Mouse (Mus musculus): ENCODE measurements at regions not wholly inside any gene's neighbourhood (a gene's known extent, or its start where the extent isn't known, plus 50 kb on each side); places are given as distances from the start of the nearest gene placed in this dataset.

DNA sequence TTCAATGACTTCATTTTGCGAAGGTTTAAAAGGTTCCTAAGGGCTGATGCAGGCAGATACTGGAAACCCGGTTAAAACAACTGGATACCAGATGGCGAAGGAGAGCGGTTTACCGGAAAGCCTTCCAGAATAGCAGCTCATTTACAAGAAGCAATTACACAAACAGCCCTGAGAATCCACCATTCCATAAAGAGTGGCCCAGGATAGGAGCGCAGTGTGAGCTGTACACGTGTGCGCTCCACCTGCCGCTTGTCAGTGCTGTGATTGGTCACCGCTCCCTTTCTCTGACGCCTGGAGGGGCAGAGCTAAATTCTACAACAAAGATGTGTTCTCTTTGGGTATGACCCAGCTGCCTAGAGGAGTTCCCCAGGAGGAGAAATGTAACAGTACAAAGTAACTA, 249.5 kb upstream of the Runx1 start:
- Histone ChIP-seq H3K4me3 (ENCODE audit: low read length) (no peak overlapping the region), H3K4me1 (ENCODE audit: control insufficient read depth, insufficient read depth, low read length) (peaks cover 14% of the 10 kb centered on the region), H3K36me3 (ENCODE audit: control insufficient read depth, insufficient read depth) (no peaks in the 10 kb centered on the region), H3K4me2 (ENCODE audit: low read depth, low read length) (no peak overlapping the region), H3K27me3 (ENCODE audit: control insufficient read depth, insufficient read depth, low read length) (no peaks in the 10 kb centered on the region), H3K27ac (ENCODE audit: low read length) (no peak overlapping the region), H3K9me3 (replicated peaks; ENCODE audit: control insufficient read depth, low read length) (peaks cover 4% of the 10 kb centered on the region; the same call in 1 of the 2 replicates), H3K9ac (ENCODE audit: low read length) (no peak overlapping the region)
- ATAC-seq (replicated peaks; ENCODE audit: extremely low read depth, insufficient read depth, low FRiP score): no peak
- WGBS: 88% methylated on average over 11 of the region's 11 CpGs

GRCm38 (mm10) chr16:93072156-93072555, 246.2 kb upstream of the Runx1 start:
- ATAC-seq (replicated peaks; ENCODE audit: extremely low read depth, insufficient read depth, low FRiP score): peak; percentile 64
- Histone ChIP-seq H3K4me3 (ENCODE audit: low read length) (no peak overlapping the region), H3K27me3 (ENCODE audit: control insufficient read depth, insufficient read depth, low read length) (no peaks in the 10 kb centered on the region), H3K9me3 (replicated peaks; ENCODE audit: control insufficient read depth, low read length) (no peaks in the 10 kb centered on the region), H3K4me2 (ENCODE audit: low read depth, low read length) (peak overlapping the region; percentile 39), H3K27ac (ENCODE audit: low read length) (peak overlapping the region; percentile 70), H3K4me1 (ENCODE audit: control insufficient read depth, insufficient read depth, low read length) (peaks cover 14% of the 10 kb centered on the region), H3K9ac (ENCODE audit: low read length) (peak overlapping the region; percentile 18; the same call in 1 of the 2 replicates), H3K36me3 (ENCODE audit: control insufficient read depth, insufficient read depth) (no peaks in the 10 kb centered on the region)
- whole genome bisulfite sequencing: 19% methylated on average over 6 of the region's 6 CpGs

DNA sequence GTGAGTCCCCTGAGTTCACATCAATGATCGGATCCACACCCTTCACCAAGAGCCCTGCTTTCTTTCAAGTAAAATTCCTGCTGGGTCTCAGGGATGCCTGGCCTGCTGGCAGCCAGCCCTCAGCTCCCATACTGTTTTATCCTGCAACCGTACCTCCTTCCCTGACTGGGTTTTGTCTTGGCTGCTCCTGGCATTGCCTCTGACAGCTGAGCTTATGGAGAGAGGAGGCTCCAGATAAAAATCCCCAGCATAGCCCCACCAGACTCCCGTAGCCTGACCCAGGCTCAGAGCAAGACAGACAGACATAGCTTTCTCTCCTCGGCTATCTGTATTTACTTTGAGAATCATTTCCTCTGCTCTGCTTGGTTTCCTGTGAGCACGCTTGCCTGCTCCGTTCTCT, 245.8 kb upstream of the Runx1 start:
- peak; percentile 85 for ATAC-seq (replicated peaks; ENCODE audit: extremely low read depth, insufficient read depth, low FRiP score)

GRCm38 (mm10) chr16:93066821-93067220, 240.9 kb upstream of the Runx1 start:
- WGBS: 92% methylated on average over 2 of the region's 2 CpGs
- no peaks in the 10 kb centered on the region for H3K36me3 ChIP-seq (ENCODE audit: control insufficient read depth, insufficient read depth)
- no peak overlapping the region for H3K4me3 ChIP-seq (ENCODE audit: low read length)
- peaks cover 9% of the 10 kb centered on the region for H3K4me1 ChIP-seq (ENCODE audit: control insufficient read depth, insufficient read depth, low read length)
- H3K27me3 ChIP-seq (ENCODE audit: control insufficient read depth, insufficient read depth, low read length): no peaks in the 10 kb centered on the region
- no peak overlapping the region for H3K4me2 ChIP-seq (ENCODE audit: low read depth, low read length)
- H3K9me3 ChIP-seq (replicated peaks; ENCODE audit: control insufficient read depth, low read length): no peaks in the 10 kb centered on the region
- no peak overlapping the region for H3K27ac ChIP-seq (ENCODE audit: low read length)
- H3K9ac ChIP-seq (ENCODE audit: low read length): no peak overlapping the region
- no peak for ATAC-seq (replicated peaks; ENCODE audit: extremely low read depth, insufficient read depth, low FRiP score)

More for the DNA sequence above, 245.8 kb upstream of the Runx1 start:
- Histone ChIP-seq H3K4me2 (ENCODE audit: low read depth, low read length) (peak overlapping the region; percentile 39), H3K9me3 (replicated peaks; ENCODE audit: control insufficient read depth, low read length) (no peaks in the 10 kb centered on the region), H3K36me3 (ENCODE audit: control insufficient read depth, insufficient read depth) (no peaks in the 10 kb centered on the region), H3K27me3 (ENCODE audit: control insufficient read depth, insufficient read depth, low read length) (no peaks in the 10 kb centered on the region), H3K4me1 (ENCODE audit: control insufficient read depth, insufficient read depth, low read length) (peaks cover 14% of the 10 kb centered on the region), H3K27ac (ENCODE audit: low read length) (peak overlapping the region; percentile 70), H3K4me3 (ENCODE audit: low read length) (no peak overlapping the region), H3K9ac (ENCODE audit: low read length) (no peak overlapping the region)
- 21% methylated on average over 6 of the region's 6 CpGs for WGBS

GRCm38 (mm10) chr16:93061475-93062179, 235.7 kb upstream of the Runx1 start:
- Histone ChIP-seq H3K9ac (ENCODE audit: low read length) (no peak overlapping the region), H3K4me3 (ENCODE audit: low read length) (no peak overlapping the region), H3K9me3 (replicated peaks; ENCODE audit: control insufficient read depth, low read length) (no peaks in the 10 kb centered on the region), H3K27me3 (ENCODE audit: control insufficient read depth, insufficient read depth, low read length) (no peaks in the 10 kb centered on the region), H3K27ac (ENCODE audit: low read length) (no peak overlapping the region), H3K4me2 (ENCODE audit: low read depth, low read length) (no peak overlapping the region), H3K36me3 (ENCODE audit: control insufficient read depth, insufficient read depth) (no peaks in the 10 kb centered on the region), H3K4me1 (ENCODE audit: control insufficient read depth, insufficient read depth, low read length) (no peaks in the 10 kb centered on the region)
- no peak for ATAC-seq (replicated peaks; ENCODE audit: extremely low read depth, insufficient read depth, low FRiP score)
- WGBS: 55% methylated on average over 4 of the region's 4 CpGs

- no peak overlapping the region for H3K4me3 ChIP-seq (ENCODE audit: low read length)
- ATAC-seq (replicated peaks; ENCODE audit: extremely low read depth, insufficient read depth, low FRiP score): no peak
- H3K9me3 ChIP-seq (replicated peaks; ENCODE audit: control insufficient read depth, low read length): no peaks in the 10 kb centered on the region
- H3K27ac ChIP-seq (ENCODE audit: low read length): no peak overlapping the region
- no peaks in the 10 kb centered on the region for H3K4me1 ChIP-seq (ENCODE audit: control insufficient read depth, insufficient read depth, low read length)
- H3K9ac ChIP-seq (ENCODE audit: low read length): no peak overlapping the region
- H3K27me3 ChIP-seq (ENCODE audit: control insufficient read depth, insufficient read depth, low read length): no peaks in the 10 kb centered on the region
- no peaks in the 10 kb centered on the region for H3K36me3 ChIP-seq (ENCODE audit: control insufficient read depth, insufficient read depth)
- no peak overlapping the region for H3K4me2 ChIP-seq (ENCODE audit: low read depth, low read length)
- WGBS: 76% methylated on average over 3 of the region's 3 CpGs
Measured at GRCm38 (mm10) chr16:93056295-93056694, 230.3 kb upstream of the Runx1 start.

DNA sequence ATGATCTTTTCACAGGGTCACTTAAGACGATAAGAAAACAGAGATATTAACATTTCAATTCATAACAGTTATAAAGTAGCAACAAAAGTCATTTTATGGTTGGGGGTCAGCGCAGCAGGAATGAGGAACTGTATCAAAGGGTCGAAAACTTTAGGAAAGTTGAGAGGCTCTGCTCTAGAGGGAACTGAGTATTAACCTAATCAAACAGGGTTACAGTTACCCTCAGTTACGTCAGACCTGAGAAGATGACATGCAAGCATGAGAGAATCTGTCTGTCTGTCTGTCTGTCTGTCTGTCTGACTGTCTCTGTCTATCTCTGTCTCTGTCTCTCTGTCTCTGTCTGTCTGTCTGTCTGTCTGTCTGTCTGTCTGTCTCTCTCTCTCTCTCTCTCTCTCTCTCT, 229.6 kb upstream of the Runx1 start:
- Histone ChIP-seq H3K36me3 (ENCODE audit: control insufficient read depth, insufficient read depth) (no peaks in the 10 kb centered on the region), H3K9me3 (replicated peaks; ENCODE audit: control insufficient read depth, low read length) (no peaks in the 10 kb centered on the region), H3K27me3 (ENCODE audit: control insufficient read depth, insufficient read depth, low read length) (no peaks in the 10 kb centered on the region), H3K4me1 (ENCODE audit: control insufficient read depth, insufficient read depth, low read length) (no peaks in the 10 kb centered on the region), H3K27ac (ENCODE audit: low read length) (no peak overlapping the region), H3K9ac (ENCODE audit: low read length) (no peak overlapping the region), H3K4me3 (ENCODE audit: low read length) (no peak overlapping the region), H3K4me2 (ENCODE audit: low read depth, low read length) (no peak overlapping the region)
- 77% methylated on average over 4 of the region's 4 CpGs for WGBS
- ATAC-seq (replicated peaks; ENCODE audit: extremely low read depth, insufficient read depth, low FRiP score): no peak

DNA sequence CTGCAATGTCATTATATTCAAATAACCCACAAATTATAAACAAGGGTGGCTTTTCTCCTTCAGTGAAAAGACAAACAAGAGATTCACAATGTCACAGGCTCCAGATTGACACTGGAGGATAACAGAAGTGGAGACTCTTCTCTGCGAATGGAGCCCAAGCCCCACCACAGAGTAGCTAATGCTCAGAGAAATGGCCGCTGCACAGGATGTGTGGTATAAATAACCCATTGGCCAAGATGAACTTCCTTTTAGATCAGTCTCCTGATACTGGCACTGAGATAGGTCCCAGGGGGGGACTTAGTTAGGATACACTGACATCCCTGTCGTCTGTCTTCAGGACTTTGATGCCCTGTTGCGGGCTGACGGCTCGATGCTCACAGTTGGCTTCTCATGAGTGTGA, 225.3 kb upstream of the Runx1 start:
- H3K9ac ChIP-seq (ENCODE audit: low read length): no peak overlapping the region
- H3K9me3 ChIP-seq (replicated peaks; ENCODE audit: control insufficient read depth, low read length): no peaks in the 10 kb centered on the region
- H3K4me3 ChIP-seq (ENCODE audit: low read length): no peak overlapping the region
- 68% methylated on average over 6 of the region's 6 CpGs for WGBS
- no peaks in the 10 kb centered on the region for H3K27me3 ChIP-seq (ENCODE audit: control insufficient read depth, insufficient read depth, low read length)
- no peak overlapping the region for H3K27ac ChIP-seq (ENCODE audit: low read length)
- no peak for ATAC-seq (replicated peaks; ENCODE audit: extremely low read depth, insufficient read depth, low FRiP score)
- no peaks in the 10 kb centered on the region for H3K36me3 ChIP-seq (ENCODE audit: control insufficient read depth, insufficient read depth)
- no peaks in the 10 kb centered on the region for H3K4me1 ChIP-seq (ENCODE audit: control insufficient read depth, insufficient read depth, low read length)
- no peak overlapping the region for H3K4me2 ChIP-seq (ENCODE audit: low read depth, low read length)

DNA sequence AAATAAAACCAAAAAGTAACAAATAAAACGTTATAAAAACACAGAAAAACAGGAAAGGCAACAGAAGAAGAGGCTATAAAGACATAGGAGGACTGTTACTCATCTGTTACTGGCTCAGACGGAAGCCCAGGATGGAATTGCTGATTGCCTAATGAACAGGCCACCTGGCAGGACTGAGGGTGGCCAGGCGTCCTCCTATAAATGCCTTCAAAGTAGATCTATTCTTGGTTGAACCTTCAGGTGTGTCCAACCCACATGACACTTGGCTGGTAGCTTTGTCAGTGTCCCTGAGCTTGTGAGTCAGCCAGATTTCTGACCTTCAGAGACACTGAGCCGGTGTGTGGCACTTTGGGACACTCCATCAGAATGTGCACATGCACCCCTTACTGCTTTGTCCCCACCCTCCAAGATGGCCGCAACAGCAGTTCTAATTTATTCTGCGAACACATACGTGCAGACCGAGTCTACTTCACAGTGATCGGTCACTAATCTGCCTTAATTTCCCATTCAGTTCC, 222.5 kb upstream of the Runx1 start:
- H3K4me3 ChIP-seq (ENCODE audit: low read length): no peak overlapping the region
- 85% methylated on average over 9 of the region's 9 CpGs for WGBS
- no peak for ATAC-seq (replicated peaks; ENCODE audit: extremely low read depth, insufficient read depth, low FRiP score)
- no peak overlapping the region for H3K9ac ChIP-seq (ENCODE audit: low read length)
- H3K9me3 ChIP-seq (replicated peaks; ENCODE audit: control insufficient read depth, low read length): no peaks in the 10 kb centered on the region
- no peaks in the 10 kb centered on the region for H3K4me1 ChIP-seq (ENCODE audit: control insufficient read depth, insufficient read depth, low read length)
- no peak overlapping the region for H3K27ac ChIP-seq (ENCODE audit: low read length)
- no peak overlapping the region for H3K4me2 ChIP-seq (ENCODE audit: low read depth, low read length)
- no peaks in the 10 kb centered on the region for H3K36me3 ChIP-seq (ENCODE audit: control insufficient read depth, insufficient read depth)
- H3K27me3 ChIP-seq (ENCODE audit: control insufficient read depth, insufficient read depth, low read length): peaks cover 4% of the 10 kb centered on the region; the same call in 1 of the 2 replicates
